Mouse (Mus musculus): ENCODE measurements around the gene Ncs1.

Gene Ncs1

GRCm38 (mm10) chr2:31337706-31338330, 92.2 kb downstream of the Ncs1 start:
- in situ Hi-C loops (cut with MboI, MseI): no loop called here

- in situ Hi-C loops (cut with MboI, MseI): no loop called here
Measured at GRCm38 (mm10) chr2:31339826-31340225, 94.2 kb downstream of the Ncs1 start.

GRCm38 (mm10) chr2:31341726-31342535, 96.3 kb downstream of the Ncs1 start:
- in situ Hi-C loops (cut with MboI, MseI): no loop called here
